Mouse (Mus musculus) adrenal gland, postnatal 14 days (tissue): ENCODE results near the gene Fam228a. TPM values are rescaled to one million over a fixed set of nuclear protein-coding genes. Genes with fewer than 3 reads are reported as not detected.

Experiments used
- total RNA-seq: library from RNA; stranded (reverse); gene quantifications from 2 replicates; pipeline ENCODE4 v1.2.3, GENCODE M21; 2021

Gene Fam228a
- total RNA-seq, 1 experiment from 2014 or later = 0.30 TPM

Other genes with a start within 250 kb of the Fam228a start
- gene Itsn2, start 145.8 kb downstream of the Fam228a start, total RNA-seq = 47.8 and 61.2 TPM in 2 replicates
- not detected in 2 replicates for gene Gm3625, start 145.5 kb downstream of the Fam228a start, total RNA-seq
- gene Pfn4, start 30.6 kb upstream of the Fam228a start, total RNA-seq = 2.0 and 3.8 TPM in 2 replicates
- 7.9 and 10.2 TPM in 2 replicates for gene Fam228b, start 30.8 kb upstream of the Fam228a start, total RNA-seq
- 106 and 114 TPM in 2 replicates for gene Sf3b6, start 79.1 kb upstream of the Fam228a start, total RNA-seq
- 8.9 and 17.7 TPM in 2 replicates for gene Fkbp1b, start 103.2 kb upstream of the Fam228a start, total RNA-seq
- gene Wdcp, start 104.9 kb upstream of the Fam228a start, total RNA-seq = 9.9 and 10.0 TPM in 2 replicates
- gene Mfsd2b, start 135.9 kb upstream of the Fam228a start, total RNA-seq = 1.6 and 3.3 TPM in 2 replicates
- gene Ubxn2a, start 169.3 kb upstream of the Fam228a start, total RNA-seq = 37.4 and 39.4 TPM in 2 replicates
- 30.6 and 34.9 TPM in 2 replicates for gene Atad2b, start 178.9 kb upstream of the Fam228a start, total RNA-seq